Mouse (Mus musculus) hindbrain, embryonic 16.5 days (tissue): ENCODE measurements around the gene Arhgap31. TPM values are rescaled to one million over a fixed set of nuclear protein-coding genes. Genes with fewer than 3 reads are reported as not detected.

Source experiments
- ATAC-seq: fragments of 200-750 bp; cut with Nextera tagmentation; 2 replicates; pipeline ENCODE4 v1.8.0; 2017; ENCODE audit warnings: moderate TSS enrichment, moderate library complexity
- H3K27ac ChIP-seq: fragments of 300-500 bp; sonication (generic); 2 replicates; pipeline ENCODE4 v1.5.1; 2014; ENCODE audit warnings: low read depth, mild to moderate bottlenecking, control low read depth, low read length, moderate library complexity
- H3K27me3 ChIP-seq: fragments of 300-500 bp; sonication (generic); replicated peaks from 2 replicates; pipeline ENCODE4 v1.6.1; 2014; ENCODE audit warnings: low read length; ENCODE audit not compliant: control insufficient read depth, insufficient read depth
- H3K36me3 ChIP-seq: fragments of 300-500 bp; sonication (generic); 2 replicates; pipeline ENCODE4 v1.6.1; 2014; ENCODE audit warnings: mild to moderate bottlenecking, low read length, moderate library complexity, mixed read lengths; ENCODE audit not compliant: control insufficient read depth, insufficient read depth
- H3K4me1 ChIP-seq: fragments of 300-500 bp; sonication (generic); 2 replicates; pipeline ENCODE4 v1.6.1; 2014; ENCODE audit warnings: low read depth, low read length; ENCODE audit not compliant: control insufficient read depth, insufficient read depth
- H3K4me2 ChIP-seq: fragments of 300-500 bp; sonication (generic); 2 replicates; pipeline ENCODE4 v1.6.1; 2014; ENCODE audit warnings: mild to moderate bottlenecking, low read length, control low read depth, moderate library complexity
- H3K4me3 ChIP-seq: fragments of 300-500 bp; sonication (generic); 2 replicates; pipeline ENCODE4 v1.5.1; 2014; ENCODE audit warnings: mild to moderate bottlenecking, low read length, control low read depth, moderate library complexity
- H3K9ac ChIP-seq: fragments of 300-500 bp; sonication (generic); 2 replicates; pipeline ENCODE4 v1.6.1; 2014; ENCODE audit warnings: low read depth, mild to moderate bottlenecking, control low read depth, low read length, moderate library complexity
- H3K9me3 ChIP-seq: fragments of 300-500 bp; sonication (generic); 2 replicates; pipeline ENCODE4 v1.6.1; 2014; ENCODE audit warnings: mild to moderate bottlenecking, low read length, moderate library complexity; ENCODE audit not compliant: control insufficient read depth
- WGBS: fragments of 180-500 bp; shearing (Covaris S2); extraction: QIAGEN DNeasy Blood & Tissue Kit; methylation state at CpG from one replicate; pipeline ENCODE4 v1.1.7; 2014; 5-methylcytosine and 5-hydroxymethylcytosine counted together
- polyA plus RNA-seq: library from polyadenylated mRNA; unstranded; fragments of >200 nt; fragmentation: Nextera tagmentation; extraction: Ambion mirVana; gene quantifications from 2 replicates; pipeline ENCODE4 v1.2.1, GENCODE M21; 2015

Gene Arhgap31
- 4.5 and 6.7 TPM in 2 replicates for polyA plus RNA-seq

GRCm38 (mm10) chr16:38712581-38713403 lies at the start of gene Arhgap31:
Arhgap31 (minus strand) TSS chr16:38713274.
- H3K27ac ChIP-seq, result peak within 1 kb of the TSS; percentile 77
- H3K4me3 ChIP-seq, result peak within 1 kb of the TSS; percentile 75
- H3K4me2 ChIP-seq, result peak within 1 kb of the TSS; percentile 87
- H3K27me3 ChIP-seq, result no peaks in the 10 kb centered on the region
- H3K4me1 ChIP-seq, result peaks cover 4% of the 10 kb centered on the region
- H3K36me3 ChIP-seq, result no peaks in the 10 kb centered on the region
- no peaks in the 10 kb centered on the region for H3K9me3 ChIP-seq
- peak; percentile 93 for ATAC-seq
- WGBS, result under 1% methylated on average over 72 of the region's 74 CpGs
- H3K9ac ChIP-seq, result peak within 1 kb of the TSS; percentile 81

GRCm38 (mm10) chr16:38762401-38762800 lies 49.3 kb upstream of the Arhgap31 start:
- Histone ChIP-seq H3K27me3 (no peaks in the 10 kb centered on the region), H3K36me3 (peaks cover 31% of the 10 kb centered on the region), H3K27ac (no peak overlapping the region), H3K4me2 (no peak overlapping the region), H3K9me3 (no peaks in the 10 kb centered on the region), H3K4me1 (no peaks in the 10 kb centered on the region), H3K9ac (no peak overlapping the region), H3K4me3 (no peak overlapping the region)
- 84% methylated on average over 8 of the region's 8 CpGs for WGBS
- no peak for ATAC-seq

- no peak for ATAC-seq
- Histone ChIP-seq H3K27me3 (no peaks in the 10 kb centered on the region), H3K9ac (no peak overlapping the region), H3K27ac (no peak overlapping the region), H3K4me1 (no peaks in the 10 kb centered on the region), H3K4me2 (no peak overlapping the region), H3K4me3 (no peak overlapping the region), H3K9me3 (no peaks in the 10 kb centered on the region), H3K36me3 (peaks cover 29% of the 10 kb centered on the region)
- 89% methylated on average over 5 of the region's 5 CpGs for WGBS
Observed at GRCm38 (mm10) chr16:38761972-38762371, 48.9 kb upstream of the Arhgap31 start.

- Histone ChIP-seq H3K9ac (no peak overlapping the region), H3K9me3 (no peaks in the 10 kb centered on the region), H3K4me3 (no peak overlapping the region), H3K4me1 (no peaks in the 10 kb centered on the region), H3K4me2 (no peak overlapping the region), H3K27ac (no peak overlapping the region), H3K36me3 (peaks cover 25% of the 10 kb centered on the region), H3K27me3 (no peaks in the 10 kb centered on the region)
- 87% methylated on average over 6 of the region's 6 CpGs for WGBS
- no peak for ATAC-seq
Observed at GRCm38 (mm10) chr16:38760834-38761375, 47.8 kb upstream of the Arhgap31 start.

GRCm38 (mm10) chr16:38760239-38760638 lies 47.2 kb upstream of the Arhgap31 start:
- H3K27ac ChIP-seq, result no peak overlapping the region
- no peaks in the 10 kb centered on the region for H3K4me1 ChIP-seq
- no peak overlapping the region for H3K4me2 ChIP-seq
- 92% methylated on average over 5 of the region's 5 CpGs for WGBS
- no peaks in the 10 kb centered on the region for H3K9me3 ChIP-seq
- ATAC-seq, result no peak
- H3K9ac ChIP-seq, result no peak overlapping the region
- H3K36me3 ChIP-seq, result peaks cover 24% of the 10 kb centered on the region
- H3K27me3 ChIP-seq, result no peaks in the 10 kb centered on the region
- H3K4me3 ChIP-seq, result no peak overlapping the region

GRCm38 (mm10) chr16:38758104-38758861 lies 45.2 kb upstream of the Arhgap31 start:
- WGBS, result 84% methylated on average over 12 of the region's 12 CpGs
- Histone ChIP-seq H3K4me3 (no peak overlapping the region), H3K9me3 (no peaks in the 10 kb centered on the region), H3K4me2 (no peak overlapping the region), H3K4me1 (no peaks in the 10 kb centered on the region), H3K9ac (no peak overlapping the region), H3K27me3 (no peaks in the 10 kb centered on the region), H3K36me3 (peaks cover 25% of the 10 kb centered on the region), H3K27ac (no peak overlapping the region)
- no peak for ATAC-seq

- H3K9me3 ChIP-seq, result no peaks in the 10 kb centered on the region
- no peak overlapping the region for H3K9ac ChIP-seq
- peaks cover 25% of the 10 kb centered on the region for H3K36me3 ChIP-seq
- 95% methylated on average over 19 of the region's 19 CpGs for WGBS
- no peak overlapping the region for H3K27ac ChIP-seq
- H3K4me3 ChIP-seq, result no peak overlapping the region
- H3K4me1 ChIP-seq, result no peaks in the 10 kb centered on the region
- no peak overlapping the region for H3K4me2 ChIP-seq
- no peak for ATAC-seq
- H3K27me3 ChIP-seq, result no peaks in the 10 kb centered on the region
Observed at GRCm38 (mm10) chr16:38757626-38758025, 44.6 kb upstream of the Arhgap31 start.

GRCm38 (mm10) chr16:38756572-38756971 lies 43.5 kb upstream of the Arhgap31 start:
- WGBS, result 80% methylated on average over 4 of the region's 4 CpGs
- no peak for ATAC-seq

GRCm38 (mm10) chr16:38756177-38756503 lies 43.1 kb upstream of the Arhgap31 start:
- no peak for ATAC-seq
- no peak overlapping the region for H3K4me2 ChIP-seq
- no peaks in the 10 kb centered on the region for H3K27me3 ChIP-seq
- H3K4me1 ChIP-seq, result no peaks in the 10 kb centered on the region
- no peaks in the 10 kb centered on the region for H3K9me3 ChIP-seq
- peaks cover 25% of the 10 kb centered on the region for H3K36me3 ChIP-seq
- no peak overlapping the region for H3K4me3 ChIP-seq
- 47% methylated on average over 5 of the region's 5 CpGs for WGBS
- H3K9ac ChIP-seq, result no peak overlapping the region
- H3K27ac ChIP-seq, result no peak overlapping the region

More at GRCm38 (mm10) chr16:38756572-38756971, 43.5 kb upstream of the Arhgap31 start:
- no peaks in the 10 kb centered on the region for H3K4me1 ChIP-seq
- H3K4me3 ChIP-seq, result no peak overlapping the region
- H3K9me3 ChIP-seq, result no peaks in the 10 kb centered on the region
- no peak overlapping the region for H3K4me2 ChIP-seq
- no peak overlapping the region for H3K27ac ChIP-seq
- no peak overlapping the region for H3K9ac ChIP-seq
- no peaks in the 10 kb centered on the region for H3K27me3 ChIP-seq
- peaks cover 25% of the 10 kb centered on the region for H3K36me3 ChIP-seq
